In the genomic region with DNA sequence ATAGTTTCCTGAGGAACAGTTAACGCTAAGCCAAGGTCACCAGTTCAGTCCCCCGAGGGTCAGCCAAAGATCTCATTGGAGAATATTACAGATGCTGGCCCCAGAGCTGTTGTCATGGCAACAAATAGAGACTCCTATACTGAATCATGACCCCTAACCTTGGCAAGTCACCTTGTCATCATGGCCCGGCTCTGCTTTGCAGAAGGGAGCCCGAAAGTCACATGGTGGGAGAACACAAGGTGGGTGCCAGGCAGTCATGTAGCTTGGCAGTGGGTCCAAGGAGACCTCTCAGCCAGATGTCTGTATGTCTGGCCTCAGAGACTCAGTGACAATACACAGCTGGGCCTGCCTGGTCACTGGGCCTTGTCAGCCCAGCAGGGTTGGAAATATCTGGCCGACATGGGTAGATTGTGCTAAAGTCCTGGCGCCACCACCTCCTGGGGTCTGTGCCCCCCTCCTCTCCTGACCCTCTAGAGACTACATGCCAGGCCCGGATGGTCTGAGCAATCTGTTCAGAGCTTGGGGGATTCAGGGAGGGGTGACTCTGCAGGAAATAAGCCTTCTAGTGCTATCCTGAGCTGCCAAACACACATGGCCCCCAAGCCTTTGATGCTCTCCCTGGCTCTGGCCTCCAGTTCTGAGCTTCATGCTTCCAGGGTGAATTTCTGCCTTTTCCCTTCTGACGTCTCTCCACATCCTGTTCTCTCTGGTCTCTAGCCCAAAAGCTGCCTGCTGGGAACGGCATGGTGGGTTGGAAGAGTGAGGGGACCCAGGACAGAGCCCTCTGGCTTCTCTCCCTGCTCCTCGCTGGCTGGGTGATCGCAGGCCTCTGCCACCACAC, we compare ENCODE assay signal across 10 mouse cellular contexts. TPM values are rescaled to one million over a fixed set of nuclear protein-coding genes. Genes with fewer than 3 reads are reported as not detected.
DNase-seq lines count a peak whose midpoint lies in the region; ATAC-seq and TF ChIP-seq lines count a peak whose summit lies in the region.
"Had no signal": no experiment of that assay in that cellular context is flagged by ENCODE, and none has a peak within 500 bp of the region (broad histone marks: within the 10 kb centered on the region; RNA-seq: fewer than 3 reads in every experiment).

No protein-coding gene starts in this region.

- H3K4me2 ChIP-seq in hindbrain, postnatal 0 days (ENCODE audit: low read depth, low read length) = no peak overlapping the region
- no peak overlapping the region for H3K4me2 ChIP-seq in stomach, embryonic 14.5 days (replicated peaks; ENCODE audit: low read depth, low read length)

- H3K27me3 ChIP-seq in heart, adult 2 months (ENCODE audit: control insufficient read depth, insufficient read depth, low read length) = no peaks in the 10 kb centered on the region
- H3K27me3 ChIP-seq in hindbrain, postnatal 0 days (ENCODE audit: insufficient read depth, low read length) = no peaks in the 10 kb centered on the region
- no peaks in the 10 kb centered on the region for H3K27me3 ChIP-seq in stomach, embryonic 14.5 days (ENCODE audit: control insufficient read depth, insufficient read depth, low read length)

- no peaks in the 10 kb centered on the region for H3K36me3 ChIP-seq in heart, adult 2 months (ENCODE audit: control insufficient read depth, insufficient read depth, low read length)
- no peaks in the 10 kb centered on the region for H3K36me3 ChIP-seq in hindbrain, postnatal 0 days (ENCODE audit: insufficient read depth, low read length)
- no peaks in the 10 kb centered on the region for H3K36me3 ChIP-seq in stomach, embryonic 14.5 days (ENCODE audit: control insufficient read depth, insufficient read depth, low read length)

- no peaks in the 10 kb centered on the region for H3K79me2 ChIP-seq in heart, adult 2 months (replicated peaks; ENCODE audit: control insufficient read depth, insufficient read depth, low read length)

- peak overlapping the region; percentile 57 for H3K27ac ChIP-seq in heart, adult 2 months
- H3K27ac ChIP-seq in hindbrain, postnatal 0 days = no peak overlapping the region
- peak overlapping the region; percentile 3; the same call in 1 of the 2 replicates for H3K27ac ChIP-seq in stomach, embryonic 14.5 days (ENCODE audit: low read length)

- DNase-seq in left cerebral cortex, postnatal 4 days = peak; percentile 47
- DNase-seq in left cerebral cortex, adult 18-20 months (ENCODE audit: low spot score in 2 of 2) = no peak
- DNase-seq in heart, adult 2 months = peak; percentile 64 to 76
- DNase-seq in hindbrain, postnatal 0 days (ENCODE audit: low spot score) = peak; percentile 41
- no peak for DNase-seq in cerebellum, postnatal 25 days
- DNase-seq in spleen, adult 12 weeks (ENCODE audit: low spot score) = no peak
- DNase-seq in gastrocnemius, postnatal 14 days = no peak
- DNase-seq: cerebellum, adult 11-12 months had no signal

- WGBS in heart, adult 2 months = 51% methylated on average over 11 of the region's 11 CpGs
- WGBS in hindbrain, postnatal 0 days = 32% methylated on average over 11 of the region's 11 CpGs
- WGBS in stomach, embryonic 14.5 days = 52% methylated on average over 11 of the region's 11 CpGs

- intact Hi-C loops in left cerebral cortex, postnatal 4 days (cut with DNase I) = loop anchor here (10.0 kb wide), 1 partner anchor 224 kb away; no protein-coding TSS in a partner anchor
- intact Hi-C loops in heart, adult 2 months (cut with DNase I) = no loop called here
- intact Hi-C loops in gastrocnemius, postnatal 14 days (cut with DNase I; ENCODE audit: low total_unique reads) = no loop called here

- no peak overlapping the region for H3K4me3 ChIP-seq in heart, adult 2 months
- no peak overlapping the region for H3K4me3 ChIP-seq in hindbrain, postnatal 0 days (ENCODE audit: low read length)
- no peak overlapping the region for H3K4me3 ChIP-seq in stomach, embryonic 14.5 days (ENCODE audit: low read depth, low read length)

- 0 out of 2 replicates have a peak, but pooled peaks have one; percentile 6 for TF ChIP-seq EP300 in heart, adult 2 months (IDR thresholded peaks at IDR 0.05; ENCODE audit: insufficient read depth, low read depth, low read length)

- no peak overlapping the region for H3K9ac ChIP-seq in heart, adult 2 months (ENCODE audit: low read depth, low read length)
- no peak overlapping the region for H3K9ac ChIP-seq in hindbrain, postnatal 0 days (replicated peaks; ENCODE audit: low read length)
- no peak overlapping the region for H3K9ac ChIP-seq in stomach, embryonic 14.5 days (replicated peaks; ENCODE audit: low read depth, low read length)

- no peaks in the 10 kb centered on the region for H3K9me3 ChIP-seq in hindbrain, postnatal 0 days (ENCODE audit: low read length)
- H3K9me3 ChIP-seq in stomach, embryonic 14.5 days (ENCODE audit: control insufficient read depth, low read depth, low read length) = no peaks in the 10 kb centered on the region

- TF ChIP-seq POLR2A in heart, adult 2 months (IDR thresholded peaks at IDR 0.05; ENCODE audit: insufficient read depth, low read depth, low read length) = no peak

- peaks cover 3% of the 10 kb centered on the region for H3K4me1 ChIP-seq in heart, adult 2 months (ENCODE audit: control insufficient read depth, insufficient read depth, low read length)
- 0 out of 2 replicates have a peak, but pooled peaks cover 4% of the 10 kb centered on the region for H3K4me1 ChIP-seq in hindbrain, postnatal 0 days (ENCODE audit: insufficient read depth, low read length)
- peaks cover 10% of the 10 kb centered on the region; the same call in 1 of the 2 replicates for H3K4me1 ChIP-seq in stomach, embryonic 14.5 days (ENCODE audit: control insufficient read depth, insufficient read depth, low read length)

- ATAC-seq in hindbrain, postnatal 0 days = peak; percentile 67
- ATAC-seq in stomach, embryonic 14.5 days (ENCODE audit: insufficient number of reproducible peaks, insufficient read depth, low FRiP score, low read depth) = no peak

- no peak for TF ChIP-seq CTCF in heart, adult 2 months (IDR thresholded peaks at IDR 0.05)
- TF ChIP-seq CTCF in hindbrain, postnatal 0 days (IDR thresholded peaks at IDR 0.05; ENCODE audit: low read depth) = no peak

RNA-seq across cellular contexts. Expression of a gene that starts 6.4 kb away (rescaled TPM):
- 10 to 100 TPM; 44.9 to 47.6 TPM for total RNA-seq in left cerebral cortex, postnatal 4 days (2021)
- 1 to 10 TPM; 7.3 to 7.5 TPM for total RNA-seq in left cerebral cortex, adult 18-20 months (2021)
- 10 to 100 TPM; 33.5 to 49.9 TPM for total RNA-seq in heart, adult 2 months (2021)
- 124 and 131 TPM in 2 replicates for polyA plus RNA-seq in heart, adult 2 months (2012; rRNA removed)
- 31.8 and 43.3 TPM in 2 replicates for total RNA-seq in hindbrain, postnatal 0 days (2014; rRNA removed)
- 30.4 and 47.4 TPM in 2 replicates for polyA plus RNA-seq in hindbrain, postnatal 0 days (2015; fragmentation: Nextera tagmentation; extraction: Ambion mirVana)
- polyA plus RNA-seq in stomach, embryonic 14.5 days (2014; fragmentation: Nextera tagmentation; extraction: Ambion mirVana) = 48.3 and 54.9 TPM in 2 replicates
- 100 to 1,000 TPM; 123 to 198 TPM for total RNA-seq in gastrocnemius, postnatal 14 days (2021)
- total RNA-seq: MEL had no signal

RNA-seq across cellular contexts. Expression of a gene that starts 52.3 kb away (rescaled TPM):
- 10 to 100 TPM; 68.6 to 74.2 TPM for total RNA-seq in left cerebral cortex, postnatal 4 days (2021)
- 10 to 100 TPM; 59.8 to 63.7 TPM for total RNA-seq in left cerebral cortex, adult 18-20 months (2021)
- 1 to 10 TPM; 4.0 to 5.0 TPM for total RNA-seq in heart, adult 2 months (2021)
- 7.3 and 8.1 TPM in 2 replicates for polyA plus RNA-seq in heart, adult 2 months (2012; rRNA removed)
- total RNA-seq in hindbrain, postnatal 0 days (2014; rRNA removed) = 89.7 and 90.6 TPM in 2 replicates
- polyA plus RNA-seq in hindbrain, postnatal 0 days (2015; fragmentation: Nextera tagmentation; extraction: Ambion mirVana) = 19.7 and 20.4 TPM in 2 replicates
- 7.1 and 7.6 TPM in 2 replicates for polyA plus RNA-seq in stomach, embryonic 14.5 days (2014; fragmentation: Nextera tagmentation; extraction: Ambion mirVana)
- total RNA-seq in gastrocnemius, postnatal 14 days (2021) = 1 to 10 TPM; 5.5 to 7.2 TPM

Comparison
In these comparisons a context has a peak if more than half of its experiments do, and no peak if none do; other contexts are left out.
1. DNase-seq: peak in left cerebral cortex, postnatal 4 days (single experiment), heart, adult 2 months (2 of 2) and hindbrain, postnatal 0 days (single experiment); none in left cerebral cortex, adult 18-20 months (0 of 2), cerebellum, postnatal 25 days (0 of 2), spleen, adult 12 weeks (single experiment) and gastrocnemius, postnatal 14 days (single experiment).
2. RNA of a gene that starts 52.3 kb away (total RNA-seq): 89.7 to 90.6 TPM in hindbrain, postnatal 0 days, 68.6 to 74.2 TPM in left cerebral cortex, postnatal 4 days and 59.8 to 63.7 TPM in left cerebral cortex, adult 18-20 months; 5.5 to 7.2 TPM in gastrocnemius, postnatal 14 days and 4.0 to 5.0 TPM in heart, adult 2 months; every median in the first group is over 4 times any median in the second.